Mouse (Mus musculus): Measurements from ENCODE around the gene Atg4a-ps. TPM values are rescaled to one million over a fixed set of nuclear protein-coding genes. Genes with fewer than 3 reads are reported as not detected.
"Not testable (repeated sequence)": the region's sequence is repeated elsewhere in the genome, so short reads cannot be mapped to it uniquely, and the experiment has no call there.

The Atg4a-ps gene
- not detected in 2 replicates for polyA plus RNA-seq (2012; rRNA removed)

DNA sequence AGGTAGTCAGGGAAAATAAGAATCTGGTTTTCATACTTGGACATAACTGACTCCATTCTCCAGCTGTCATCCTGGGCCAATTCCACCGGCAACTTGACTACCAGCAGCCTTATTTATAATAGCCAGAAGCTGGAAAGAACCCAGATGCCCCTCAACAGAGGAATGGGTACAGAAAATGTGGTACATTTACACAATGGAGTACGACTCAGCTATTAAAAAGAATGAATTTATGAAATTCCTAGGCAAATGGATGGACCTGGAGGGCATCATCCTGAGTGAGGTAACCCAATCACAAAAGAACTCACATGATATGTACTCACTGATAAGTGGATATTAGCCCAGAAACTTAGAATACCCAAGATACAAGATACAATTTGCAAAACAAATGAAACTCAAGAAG lies at the start of gene Atg4a-ps:
Gene Atg4a-ps (minus strand): TSS at position 101 of the 400 bp plus-strand sequence.
- not testable (repeated sequence) for H3K4me3 ChIP-seq (replicated peaks; ENCODE audit: extremely low read depth, low read depth, low read length); H3K4me1 ChIP-seq (ENCODE audit: control insufficient read depth, insufficient read depth, low read length); DNase-seq
- 83% methylated on average over 2 of the region's 2 CpGs for WGBS

DNA sequence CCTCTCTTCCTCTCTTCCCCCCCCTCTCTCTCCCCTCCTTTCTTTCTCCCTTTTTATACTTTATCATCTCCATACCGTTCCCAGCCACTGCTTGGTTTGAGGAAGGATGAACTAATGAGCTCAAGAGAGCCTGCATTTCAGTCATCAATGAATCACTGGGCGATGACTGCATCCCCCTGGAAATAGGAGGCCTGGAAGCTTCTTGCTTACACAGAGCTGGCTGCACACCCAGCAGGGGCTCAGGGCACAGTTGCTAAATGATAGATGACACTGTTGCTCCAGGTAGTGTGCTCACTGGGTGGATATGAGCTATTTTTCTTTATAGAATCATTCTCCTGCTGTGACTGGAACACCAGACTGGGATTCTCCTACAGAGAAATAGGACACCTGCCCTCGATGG lies 49.7 kb upstream of the Atg4a-ps start:
- no peak for DNase-seq
- 59% methylated on average over 3 of the region's 3 CpGs for WGBS
- Histone ChIP-seq H3K4me3 (replicated peaks; ENCODE audit: extremely low read depth, low read depth, low read length) (no peak overlapping the region), H3K4me1 (ENCODE audit: control insufficient read depth, insufficient read depth, low read length) (no peaks in the 10 kb centered on the region)
- TF ChIP-seq POLR2A (IDR thresholded peaks at IDR 0.05; ENCODE audit: borderline replicate concordance, extremely low read depth, low read depth, low read length) = no peak
- no peak for TF ChIP-seq CTCF (IDR thresholded peaks at IDR 0.05; ENCODE audit: insufficient read depth, low read length)

DNA sequence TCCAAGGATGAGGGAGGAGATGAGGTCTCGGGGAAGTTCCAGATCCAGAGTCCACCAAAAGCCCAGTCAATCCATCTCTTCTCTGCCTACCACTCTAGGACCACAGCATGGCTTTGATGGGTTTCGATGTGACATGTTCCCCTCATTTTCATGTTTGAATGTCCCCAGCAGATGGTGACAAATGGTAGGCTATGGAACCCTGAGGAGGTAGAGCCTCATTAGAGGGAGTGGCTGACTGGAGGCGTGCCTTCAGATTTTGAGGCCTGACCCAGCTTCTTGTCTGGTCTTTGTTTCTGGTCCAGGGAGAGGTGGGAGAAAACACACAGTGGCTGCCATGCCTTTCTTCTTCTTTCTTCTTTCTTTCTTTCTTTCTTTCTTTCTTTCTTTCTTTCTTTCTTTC lies 44.6 kb upstream of the Atg4a-ps start:
- TF ChIP-seq POLR2A (IDR thresholded peaks at IDR 0.05; ENCODE audit: borderline replicate concordance, extremely low read depth, low read depth, low read length) (no peak), CTCF (IDR thresholded peaks at IDR 0.05; ENCODE audit: insufficient read depth, low read length) (peak; percentile 32; the same call in 1 of the 2 replicates)
- WGBS = 66% methylated on average over 3 of the region's 3 CpGs
- no peaks in the 10 kb centered on the region for H3K4me1 ChIP-seq (ENCODE audit: control insufficient read depth, insufficient read depth, low read length)
- H3K4me3 ChIP-seq (replicated peaks; ENCODE audit: extremely low read depth, low read depth, low read length) = no peak overlapping the region
- DNase-seq = no peak

DNA sequence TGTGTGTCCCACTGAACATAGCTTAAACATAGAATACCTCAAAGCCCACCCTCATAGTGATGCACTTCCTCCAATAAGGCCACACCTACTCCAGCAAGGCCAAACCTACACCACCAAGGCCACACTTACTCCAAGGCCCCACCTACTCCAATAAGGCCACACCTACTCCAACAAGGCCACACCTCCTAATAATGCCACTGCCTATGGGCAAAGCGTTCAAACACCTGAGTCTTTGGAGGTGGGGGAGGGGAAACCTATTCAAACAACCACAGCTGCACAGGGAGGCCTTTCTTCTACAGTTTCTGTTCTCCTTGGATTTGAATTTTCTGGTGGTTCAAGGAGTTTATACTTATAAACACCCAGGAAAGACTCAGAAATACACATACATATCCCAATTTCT lies 43.2 kb upstream of the Atg4a-ps start:
- TF ChIP-seq CTCF (IDR thresholded peaks at IDR 0.05; ENCODE audit: insufficient read depth, low read length) (no peak), POLR2A (IDR thresholded peaks at IDR 0.05; ENCODE audit: borderline replicate concordance, extremely low read depth, low read depth, low read length) (no peak)
- H3K4me3 ChIP-seq (replicated peaks; ENCODE audit: extremely low read depth, low read depth, low read length) = no peak overlapping the region
- no peaks in the 10 kb centered on the region for H3K4me1 ChIP-seq (ENCODE audit: control insufficient read depth, insufficient read depth, low read length)
- no peak for DNase-seq
- 50% methylated on average over 1 of the region's 1 CpGs for WGBS

DNA sequence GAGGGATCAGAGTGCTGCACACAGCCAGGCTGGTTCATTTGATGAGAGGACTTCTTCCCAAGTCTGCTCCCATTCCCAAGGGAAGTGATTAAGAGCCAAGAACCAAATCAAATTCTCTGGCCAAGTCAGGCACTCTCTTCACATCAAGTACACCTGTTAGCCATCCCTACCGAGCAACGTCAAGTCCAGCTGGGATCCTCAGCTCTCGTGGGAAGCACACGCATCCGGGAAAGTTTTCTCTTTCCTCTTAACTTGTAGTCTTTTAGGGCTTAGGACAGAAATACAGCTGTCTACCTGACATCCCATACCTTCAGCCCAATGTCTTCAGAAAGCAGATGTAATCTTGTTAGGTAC lies 38.1 kb upstream of the Atg4a-ps start:
- H3K4me3 ChIP-seq (replicated peaks; ENCODE audit: extremely low read depth, low read depth, low read length) = no peak overlapping the region
- DNase-seq = no peak
- 41% methylated on average over 5 of the region's 5 CpGs for WGBS
- no peaks in the 10 kb centered on the region for H3K4me1 ChIP-seq (ENCODE audit: control insufficient read depth, insufficient read depth, low read length)
- TF ChIP-seq CTCF (IDR thresholded peaks at IDR 0.05; ENCODE audit: insufficient read depth, low read length) (no peak), POLR2A (IDR thresholded peaks at IDR 0.05; ENCODE audit: borderline replicate concordance, extremely low read depth, low read depth, low read length) (no peak)

DNA sequence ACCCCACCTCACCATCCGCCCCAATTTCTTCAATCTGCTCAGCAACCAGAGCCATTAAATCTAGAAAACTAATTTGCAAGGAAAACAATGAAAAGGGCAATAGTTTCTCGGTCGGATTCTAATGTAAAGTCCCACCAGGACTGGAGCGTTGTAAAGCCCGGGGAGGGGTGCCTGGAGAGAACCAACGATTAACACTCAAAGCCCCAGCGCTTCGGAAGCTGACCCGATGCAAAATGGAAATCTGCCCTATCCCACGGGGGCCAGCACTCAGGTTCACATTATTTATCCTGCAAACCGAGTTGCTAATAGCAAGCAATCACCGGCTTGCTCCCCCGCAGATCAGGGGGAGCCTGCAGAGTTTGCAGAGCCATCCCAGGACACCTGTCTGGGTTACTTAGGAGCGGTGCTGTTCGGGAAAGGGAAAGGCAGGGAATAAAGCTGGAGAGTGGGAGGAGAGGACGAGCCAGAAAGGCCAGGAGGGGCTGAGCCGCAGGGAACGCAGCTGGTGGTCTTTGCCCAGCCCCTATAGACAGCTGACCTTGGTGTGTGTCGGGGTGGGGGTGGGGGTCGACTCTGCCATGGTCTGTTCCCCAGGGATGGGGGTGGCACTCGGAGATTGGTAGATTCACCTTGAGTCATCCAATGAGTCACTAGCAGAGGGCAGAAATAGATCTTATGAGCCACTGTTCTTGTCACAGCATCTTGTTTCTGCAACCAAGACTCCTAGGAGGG lies 37.5 kb upstream of the Atg4a-ps start:
- H3K4me3 ChIP-seq (replicated peaks; ENCODE audit: extremely low read depth, low read depth, low read length) = no peak overlapping the region
- no peak for DNase-seq
- TF ChIP-seq POLR2A (IDR thresholded peaks at IDR 0.05; ENCODE audit: borderline replicate concordance, extremely low read depth, low read depth, low read length) (no peak), CTCF (IDR thresholded peaks at IDR 0.05; ENCODE audit: insufficient read depth, low read length) (no peak)
- H3K4me1 ChIP-seq (ENCODE audit: control insufficient read depth, insufficient read depth, low read length) = no peaks in the 10 kb centered on the region
- 19% methylated on average over 21 of the region's 21 CpGs for WGBS

DNA sequence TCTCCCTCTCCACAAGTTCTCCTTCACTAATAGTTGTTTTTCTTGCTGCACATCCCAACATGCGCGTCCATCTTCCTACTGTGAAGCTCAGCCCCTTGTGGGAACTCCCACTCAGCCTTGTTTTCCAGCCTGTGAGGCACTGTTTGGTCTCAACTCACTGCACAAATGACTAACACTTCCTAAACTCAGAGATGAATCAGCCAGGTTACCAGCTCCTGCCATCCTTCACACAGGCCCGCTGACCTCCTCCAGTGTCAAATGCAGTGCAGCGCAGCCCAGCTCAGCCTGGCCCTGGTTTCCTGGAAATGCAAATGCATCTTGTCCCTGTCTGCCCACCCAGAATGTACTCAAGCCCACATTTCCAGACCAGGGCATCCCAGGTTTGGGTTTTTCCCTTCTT lies 36.6 kb upstream of the Atg4a-ps start:
- WGBS = 57% methylated on average over 4 of the region's 4 CpGs
- Histone ChIP-seq H3K4me1 (ENCODE audit: control insufficient read depth, insufficient read depth, low read length) (no peaks in the 10 kb centered on the region), H3K4me3 (replicated peaks; ENCODE audit: extremely low read depth, low read depth, low read length) (no peak overlapping the region)
- no peak for DNase-seq
- TF ChIP-seq POLR2A (IDR thresholded peaks at IDR 0.05; ENCODE audit: borderline replicate concordance, extremely low read depth, low read depth, low read length) = no peak
- TF ChIP-seq CTCF (IDR thresholded peaks at IDR 0.05; ENCODE audit: insufficient read depth, low read length) = no peak

DNA sequence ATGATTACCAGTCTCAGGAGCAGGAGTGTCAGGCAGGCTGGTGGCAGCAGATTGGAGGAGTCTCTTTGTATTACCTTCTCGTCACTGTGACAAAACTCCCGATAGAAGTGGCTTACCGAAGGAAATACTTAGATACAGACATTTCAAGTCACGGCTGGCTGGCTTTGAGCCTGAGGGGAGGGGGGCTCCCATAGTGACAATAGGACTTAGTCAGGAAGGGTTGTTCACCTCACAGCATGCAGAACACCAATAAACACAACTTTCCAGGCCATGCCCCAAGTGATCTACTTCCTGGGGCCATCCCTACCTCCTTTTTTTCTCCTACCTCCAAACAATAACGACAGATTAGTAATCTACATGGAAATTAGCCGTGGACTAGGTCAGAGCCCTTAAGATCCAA lies 32.9 kb upstream of the Atg4a-ps start:
- DNase-seq = no peak
- TF ChIP-seq CTCF (IDR thresholded peaks at IDR 0.05; ENCODE audit: insufficient read depth, low read length) = no peak
- TF ChIP-seq POLR2A (IDR thresholded peaks at IDR 0.05; ENCODE audit: borderline replicate concordance, extremely low read depth, low read depth, low read length) = no peak
- WGBS = 44% methylated on average over 6 of the region's 6 CpGs
- no peak overlapping the region for H3K4me3 ChIP-seq (replicated peaks; ENCODE audit: extremely low read depth, low read depth, low read length)
- no peaks in the 10 kb centered on the region for H3K4me1 ChIP-seq (ENCODE audit: control insufficient read depth, insufficient read depth, low read length)

DNA sequence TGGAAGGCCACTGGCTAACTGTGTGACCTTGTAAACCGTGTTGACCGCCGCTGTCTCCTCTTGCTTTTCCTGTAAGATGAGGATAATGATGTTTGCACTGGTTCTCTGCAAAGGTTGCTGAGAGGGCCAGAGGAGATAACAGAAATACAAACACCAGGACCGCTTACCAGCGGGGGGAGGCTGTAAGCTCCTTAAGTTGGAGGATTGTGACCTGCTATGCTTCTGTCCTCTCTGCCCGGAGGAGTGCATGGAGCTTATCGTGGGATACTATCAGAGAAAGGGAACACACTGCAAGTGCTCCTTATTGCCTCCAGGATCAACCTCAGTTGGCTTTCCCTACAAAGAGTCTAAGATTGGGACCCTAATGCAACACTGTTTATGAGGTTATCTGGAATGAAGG lies 26.8 kb upstream of the Atg4a-ps start:
- TF ChIP-seq CTCF (IDR thresholded peaks at IDR 0.05; ENCODE audit: insufficient read depth, low read length) = no peak
- TF ChIP-seq POLR2A (IDR thresholded peaks at IDR 0.05; ENCODE audit: borderline replicate concordance, extremely low read depth, low read depth, low read length) = no peak
- Histone ChIP-seq H3K4me3 (replicated peaks; ENCODE audit: extremely low read depth, low read depth, low read length) (no peak overlapping the region), H3K4me1 (ENCODE audit: control insufficient read depth, insufficient read depth, low read length) (no peaks in the 10 kb centered on the region)
- DNase-seq = no peak
- WGBS = 24% methylated on average over 7 of the region's 7 CpGs

DNA sequence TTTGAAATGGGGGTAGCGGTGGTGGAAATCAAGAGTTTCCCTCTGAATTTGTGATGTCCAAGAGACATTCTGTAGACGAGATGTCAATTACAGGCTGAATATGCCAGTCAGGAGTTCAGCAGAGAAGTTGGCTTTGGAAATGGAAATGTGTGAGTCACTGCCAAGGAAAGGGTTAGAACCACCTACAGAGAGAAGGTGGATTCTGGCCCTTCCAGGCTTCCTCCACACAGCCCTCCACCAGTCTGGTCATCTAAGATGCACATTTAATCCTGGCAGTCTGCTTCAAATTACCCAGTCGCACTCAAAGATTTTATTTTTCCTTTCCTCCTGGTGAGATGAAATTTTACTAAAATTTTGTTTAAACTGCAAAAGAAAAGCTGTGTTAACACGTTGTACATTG lies 26.2 kb upstream of the Atg4a-ps start:
- no peak for TF ChIP-seq POLR2A (IDR thresholded peaks at IDR 0.05; ENCODE audit: borderline replicate concordance, extremely low read depth, low read depth, low read length)
- no peak for DNase-seq
- 76% methylated on average over 4 of the region's 4 CpGs for WGBS
- Histone ChIP-seq H3K4me1 (ENCODE audit: control insufficient read depth, insufficient read depth, low read length) (no peaks in the 10 kb centered on the region), H3K4me3 (replicated peaks; ENCODE audit: extremely low read depth, low read depth, low read length) (no peak overlapping the region)
